Mouse (Mus musculus): ENCODE data around the gene 4930486L24Rik.
"Not testable (repeated sequence)": the region's sequence is repeated elsewhere in the genome, so short reads cannot be mapped to it uniquely, and the experiment has no call there.

The 4930486L24Rik gene

DNA sequence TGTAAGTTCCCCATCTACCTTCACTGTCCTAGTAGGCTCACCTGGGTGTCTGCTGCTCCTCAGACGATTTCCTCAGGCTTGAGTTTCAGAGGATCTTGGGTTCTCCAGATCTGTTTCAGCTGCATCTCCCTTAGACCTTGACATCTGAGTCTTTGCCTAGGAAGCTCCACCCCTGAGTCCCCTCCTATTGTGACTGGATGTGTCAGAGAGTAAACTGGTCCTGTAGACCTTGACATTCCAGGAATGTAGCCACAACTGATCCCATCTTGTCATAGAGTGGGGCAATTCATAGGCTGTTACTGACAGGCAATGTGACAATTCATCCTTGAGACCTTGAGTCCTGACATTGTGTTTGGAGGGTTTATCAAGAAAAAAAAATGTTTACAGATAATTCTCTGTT, at the start of gene 4930486L24Rik:
Gene 4930486L24Rik, minus strand, starts transcription at position 195 of the 400 bp plus-strand sequence.
- DNase-seq (ENCODE audit: low spot score in 2 of 2), result no peak

DNA sequence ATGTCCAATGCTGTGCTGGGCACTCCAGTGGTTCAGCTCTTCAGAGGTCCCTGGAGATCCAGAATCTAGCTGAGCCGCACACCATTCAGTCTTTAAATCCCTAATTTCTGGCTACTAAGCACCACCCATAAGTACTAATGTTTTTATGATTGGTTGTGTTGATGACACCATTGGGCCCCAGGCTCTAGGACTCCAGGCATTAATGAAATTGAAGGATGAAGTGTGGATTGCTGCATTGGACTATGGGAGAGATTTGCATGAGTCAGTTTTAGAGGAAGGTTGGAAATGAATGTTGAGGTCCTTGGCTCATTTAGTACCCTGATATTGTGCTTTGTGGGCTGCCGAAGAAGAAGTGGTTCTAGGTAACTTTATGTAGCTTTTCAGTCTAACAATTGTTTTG, 40.5 kb upstream of the 4930486L24Rik start, which contains the start of gene Tpbpb:
Gene Tpbpb, minus strand, starts transcription at position 101 of the 400 bp plus-strand sequence.
- not testable (repeated sequence) for DNase-seq (ENCODE audit: low spot score in 2 of 2)

DNA sequence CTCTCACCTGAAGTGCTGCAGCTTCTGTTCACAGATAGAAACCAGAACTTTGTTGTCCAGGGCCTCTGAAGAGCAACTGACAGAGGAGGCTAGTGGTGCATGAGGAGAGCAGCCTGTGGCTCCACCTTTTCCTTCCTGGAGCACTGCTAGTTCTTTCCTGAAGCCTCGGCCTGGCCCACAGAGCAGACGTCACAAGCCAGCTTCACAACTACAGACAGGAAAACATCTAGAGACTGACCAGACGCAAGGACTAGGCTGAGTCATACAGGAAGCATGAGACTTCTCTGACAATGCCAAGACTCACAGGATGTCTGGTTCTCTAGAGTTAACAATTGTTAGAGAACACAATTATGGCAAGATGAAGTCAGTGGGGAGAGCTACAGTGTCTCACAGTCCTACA, 33.1 kb upstream of the 4930486L24Rik start, which contains the start of gene Ctla2b:
Gene Ctla2b, minus strand, starts transcription at position 120 of the 400 bp plus-strand sequence.
- peak; percentile 14 to 34 for DNase-seq (ENCODE audit: low spot score in 2 of 2)

DNA sequence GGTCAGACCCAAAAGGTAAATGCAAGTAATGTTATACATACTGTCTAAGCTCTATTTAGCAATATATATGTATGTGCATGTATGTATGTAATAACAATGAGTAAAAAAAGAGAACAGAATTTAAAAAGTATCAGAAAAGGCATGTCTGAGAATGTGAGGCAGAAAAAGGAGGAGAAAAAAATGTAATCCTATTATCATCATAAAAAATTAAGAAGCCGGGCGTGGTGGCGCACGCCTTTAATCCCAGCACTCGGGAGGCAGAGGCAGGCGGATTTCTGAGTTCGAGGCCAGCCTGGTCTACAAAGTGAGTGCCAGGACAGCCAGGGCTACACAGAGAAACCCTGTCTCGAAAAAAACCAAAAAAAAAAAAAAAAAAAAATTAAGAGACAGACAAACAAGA, 32.5 kb upstream of the 4930486L24Rik start, which contains the start of gene Gm49392:
Gene Gm49392, minus strand, starts transcription at position 101 of the 400 bp plus-strand sequence.
- DNase-seq (ENCODE audit: low spot score in 2 of 2), result not testable (repeated sequence)

DNA sequence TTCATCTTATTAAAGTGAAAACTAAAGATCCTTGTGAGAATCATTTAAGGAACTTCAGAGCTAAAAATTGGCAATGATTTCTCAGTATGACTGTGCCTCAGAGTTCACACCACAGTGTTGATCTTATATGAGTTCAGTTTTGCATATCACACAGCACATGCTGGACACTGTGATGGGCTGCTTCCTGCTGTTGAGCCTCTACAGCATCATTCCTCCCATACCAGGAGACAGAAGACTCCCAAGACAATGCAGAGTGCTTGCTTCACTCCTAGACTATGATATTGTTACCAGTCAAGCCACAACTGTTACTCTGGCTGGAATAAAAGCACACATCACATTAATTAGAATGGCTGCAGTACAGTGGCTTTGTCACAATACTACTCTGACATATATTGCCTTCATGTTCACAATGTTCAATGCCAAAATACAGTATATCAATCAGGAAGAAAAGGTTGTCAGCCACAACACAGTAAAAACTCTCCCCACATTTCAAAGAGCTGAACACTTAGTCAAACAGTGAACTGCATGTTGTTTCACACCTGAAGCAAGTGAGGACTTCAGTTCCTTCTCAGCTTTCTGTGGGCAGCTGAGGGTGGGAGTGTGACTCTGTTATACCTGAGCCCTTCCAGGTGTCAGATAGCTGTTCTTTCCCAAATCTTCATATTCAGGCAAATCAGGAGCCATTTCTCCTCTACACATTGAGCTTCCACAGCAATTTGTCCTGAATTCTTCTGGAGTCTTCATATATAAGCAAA, 31.3 kb upstream of the 4930486L24Rik start:
- DNase-seq (ENCODE audit: low spot score in 2 of 2), result no peak

DNA sequence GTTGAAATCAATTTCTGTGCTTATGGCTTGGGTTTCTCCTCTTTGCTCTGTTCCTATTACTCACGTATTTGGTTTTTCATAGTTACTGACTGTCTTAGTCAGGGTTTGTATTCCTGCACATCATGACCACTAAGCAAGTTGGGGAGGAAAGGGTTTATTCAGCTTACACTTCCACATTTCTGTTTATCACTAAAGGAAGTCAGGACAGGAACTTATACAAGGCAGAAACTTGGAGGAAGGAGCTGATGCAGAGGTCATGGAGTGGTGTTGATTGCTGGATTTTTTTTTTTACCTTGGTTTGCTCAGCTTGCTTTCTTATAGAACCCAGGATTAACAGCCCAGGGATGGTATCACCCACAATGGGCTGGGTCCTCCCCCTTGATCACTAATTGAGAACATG, 28.0 kb upstream of the 4930486L24Rik start:
- DNase-seq (ENCODE audit: low spot score in 2 of 2), result no peak

DNA sequence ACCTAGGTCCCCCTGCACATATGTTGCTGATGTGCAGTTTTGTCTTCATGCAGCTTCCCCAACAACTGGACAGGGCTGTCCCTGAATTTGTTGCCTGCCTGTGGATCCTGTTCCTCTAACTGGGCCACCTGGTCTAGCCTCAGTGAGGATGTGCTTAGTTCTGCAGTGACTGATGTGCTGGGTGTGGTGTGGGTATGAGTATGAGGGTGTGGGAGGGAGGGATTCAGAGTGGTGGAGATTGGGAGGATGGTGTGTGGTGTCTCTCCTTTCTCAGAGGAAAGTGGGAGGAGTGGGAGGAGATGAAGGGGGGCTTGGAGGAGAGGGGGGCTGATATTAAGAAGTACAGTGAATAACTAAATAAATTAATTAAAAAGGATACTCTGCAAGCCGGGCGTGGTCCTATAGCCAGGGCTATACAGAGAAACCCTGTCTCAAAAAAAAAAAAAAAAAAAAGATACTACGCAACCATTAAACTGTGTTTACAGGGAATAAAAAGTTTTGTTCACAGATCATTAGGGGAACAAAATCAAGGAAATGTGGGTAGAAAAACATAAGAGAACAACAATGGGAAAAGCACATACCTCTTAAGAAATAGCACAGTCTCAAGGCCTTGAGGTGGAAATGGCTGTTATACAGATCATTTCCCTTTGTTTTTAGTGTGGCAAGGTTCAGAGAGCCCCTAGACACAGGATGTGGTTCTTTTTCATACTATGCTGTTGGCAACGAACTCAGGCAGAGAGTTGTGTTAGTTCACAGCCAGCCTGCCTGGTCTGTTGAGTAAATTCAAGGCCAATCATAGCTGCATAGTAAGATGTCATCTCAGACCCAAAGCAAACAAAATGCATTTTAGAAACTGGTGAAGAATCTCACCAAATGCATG, 15.8 kb downstream of the 4930486L24Rik start:
- DNase-seq (ENCODE audit: low spot score in 2 of 2), result peak; percentile 26 to 38

DNA sequence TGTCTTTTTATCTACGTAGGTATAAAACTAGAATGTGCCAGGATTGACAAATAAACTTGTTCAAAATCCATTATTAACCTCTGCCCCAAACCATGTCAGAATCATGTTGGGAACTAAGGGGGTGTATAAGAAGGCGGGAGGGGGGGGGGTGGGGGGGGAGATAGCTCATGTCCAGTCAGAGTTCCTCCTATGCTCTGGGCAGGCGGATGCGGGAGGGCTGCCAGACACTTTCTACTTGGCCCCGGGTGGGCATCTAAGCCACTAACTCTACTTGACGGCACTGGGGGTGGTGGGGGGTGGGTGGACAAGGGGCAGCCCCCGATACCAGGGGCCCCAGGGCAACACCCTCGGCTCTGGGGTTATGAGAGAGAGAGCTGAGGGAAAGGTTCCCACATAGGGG, 21.1 kb downstream of the 4930486L24Rik start:
- no peak for DNase-seq (ENCODE audit: low spot score in 2 of 2)

DNA sequence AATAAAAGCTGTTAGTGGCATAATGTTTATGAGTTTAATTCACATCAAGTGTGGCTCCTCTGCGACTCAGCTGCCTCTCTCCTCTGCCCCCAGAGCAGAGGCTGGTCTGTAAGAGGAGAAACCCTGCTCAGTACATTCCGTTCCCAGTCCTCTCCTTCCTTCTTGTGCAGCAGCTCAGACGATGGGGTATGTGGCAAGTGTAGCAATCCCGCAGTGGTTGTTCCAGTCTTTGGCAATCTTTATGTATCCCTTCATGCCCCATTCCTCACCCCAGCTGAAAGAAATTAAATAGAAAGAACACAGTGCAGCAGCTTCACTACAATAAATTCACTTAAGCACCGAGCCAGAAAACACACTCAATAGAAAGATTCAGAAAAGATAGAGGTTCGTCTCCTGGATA, 21.6 kb downstream of the 4930486L24Rik start:
- no peak for DNase-seq (ENCODE audit: low spot score in 2 of 2)

DNA sequence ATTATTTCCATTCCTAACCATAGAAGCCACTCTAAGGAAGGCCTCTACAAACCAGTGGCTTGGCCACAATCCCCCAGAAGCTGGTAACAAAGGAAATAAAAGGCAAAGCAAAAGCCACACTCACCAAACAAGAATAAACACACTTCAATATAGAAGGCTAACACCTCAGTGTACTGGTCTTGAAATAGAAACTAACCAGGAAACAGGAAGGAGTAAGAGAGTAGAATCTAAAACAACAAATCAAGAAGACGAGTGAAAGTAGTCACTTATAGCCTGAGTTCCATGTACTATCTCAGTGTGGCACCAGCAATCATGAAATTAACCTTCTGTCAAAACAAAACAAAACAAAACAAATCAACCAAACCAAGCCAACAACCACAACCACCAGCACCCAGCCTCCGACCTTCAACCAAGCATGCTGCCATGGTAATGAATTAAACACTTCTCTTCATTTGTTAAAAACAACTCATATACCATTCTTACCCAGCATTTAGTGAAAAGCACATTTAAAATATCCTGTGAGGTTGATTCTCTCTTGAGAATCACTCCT, 24.8 kb downstream of the 4930486L24Rik start:
- DNase-seq (ENCODE audit: low spot score in 2 of 2), result no peak

DNA sequence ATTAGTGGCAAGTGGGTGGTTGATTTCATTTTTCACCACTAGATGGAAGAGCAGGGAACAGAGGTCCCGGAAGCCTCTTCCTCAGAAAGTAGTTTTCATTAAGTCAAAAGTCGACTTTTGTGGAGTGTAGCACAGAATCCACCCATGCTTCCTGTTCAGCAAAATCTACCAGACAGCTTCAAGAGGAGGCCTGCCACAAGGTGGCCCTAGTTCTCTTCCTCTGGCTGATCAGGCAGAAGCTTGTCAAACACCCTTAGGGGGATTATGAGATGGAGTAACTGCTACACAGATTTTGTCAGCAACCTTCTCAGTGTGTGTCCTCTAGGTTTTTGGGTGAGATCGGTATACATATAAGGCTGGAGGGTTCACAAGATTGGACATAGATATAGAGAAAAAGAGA, 38.2 kb downstream of the 4930486L24Rik start:
- DNase-seq (ENCODE audit: low spot score in 2 of 2), result peak in 1 of 2 experiments; percentile 14

DNA sequence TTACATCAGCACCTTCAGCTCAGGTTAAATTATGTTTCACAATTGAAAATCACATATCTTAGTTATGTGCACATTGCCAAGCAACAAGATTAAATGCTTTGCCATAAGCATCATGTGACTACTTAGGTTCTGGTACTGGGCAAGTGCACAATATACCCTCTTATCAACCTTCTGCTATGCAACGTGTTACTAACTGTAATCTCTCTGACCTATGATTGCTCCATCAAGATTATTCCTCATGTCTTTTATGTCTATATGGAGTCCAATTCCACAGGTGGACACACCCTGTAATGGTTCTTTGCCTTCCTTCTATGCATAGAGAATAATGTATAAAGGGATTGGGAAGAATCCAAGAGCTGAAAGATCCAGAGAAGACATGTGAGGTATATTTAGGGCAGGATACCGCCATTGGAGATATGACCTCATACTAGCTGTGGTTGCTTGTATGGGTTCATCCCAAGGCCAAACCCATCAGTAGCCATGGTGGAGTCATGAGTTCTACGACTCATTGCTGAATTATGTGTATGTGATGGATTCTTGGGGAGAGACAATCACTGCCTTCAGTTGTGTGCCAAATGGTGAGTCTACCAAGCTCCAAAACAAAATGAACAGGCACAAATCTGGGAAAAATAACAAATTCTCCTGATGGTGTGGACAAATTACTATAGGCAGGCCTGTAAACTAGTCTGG, 43.6 kb downstream of the 4930486L24Rik start:
- DNase-seq (ENCODE audit: low spot score in 2 of 2), result no peak

DNA sequence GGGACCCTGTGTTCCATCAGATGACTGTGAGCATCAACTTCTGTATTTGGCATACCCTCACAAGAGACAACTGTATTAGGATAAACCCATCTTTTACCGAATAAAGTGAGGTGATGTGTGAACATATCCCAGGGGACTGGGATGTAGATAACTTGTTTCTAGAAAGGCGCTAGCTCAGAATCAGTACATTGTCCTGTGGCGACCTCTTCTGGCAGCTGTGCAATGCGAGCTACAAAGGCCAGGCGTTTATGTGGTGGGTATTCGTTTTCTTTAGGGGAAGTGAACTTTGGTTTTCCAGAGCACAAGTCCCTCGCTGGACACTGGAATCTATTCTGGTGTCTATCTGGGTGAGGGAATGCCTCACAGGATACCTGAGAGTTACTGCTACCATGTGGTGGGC, 44.8 kb downstream of the 4930486L24Rik start:
- DNase-seq (ENCODE audit: low spot score in 2 of 2), result no peak

DNA sequence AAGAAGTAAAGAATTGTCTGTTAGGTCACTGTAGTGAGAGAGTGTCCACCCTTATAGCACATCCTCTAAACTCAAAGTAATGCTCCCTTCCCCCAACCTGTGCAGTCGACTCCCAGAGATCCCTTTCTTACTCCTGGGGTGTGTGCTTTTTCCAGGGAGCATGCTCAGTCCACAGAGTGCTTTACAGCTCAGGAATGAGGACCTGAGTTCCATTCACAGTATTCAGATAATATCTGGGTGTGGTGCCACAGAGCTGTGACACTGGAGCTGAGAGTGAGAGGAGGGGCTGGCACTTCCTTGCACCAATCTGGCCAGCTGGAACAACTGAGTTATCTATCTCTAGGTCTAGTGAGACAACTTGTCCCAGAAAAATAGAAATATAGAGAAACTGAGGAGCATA, 50.6 kb downstream of the 4930486L24Rik start:
- no peak for DNase-seq (ENCODE audit: low spot score in 2 of 2)

DNA sequence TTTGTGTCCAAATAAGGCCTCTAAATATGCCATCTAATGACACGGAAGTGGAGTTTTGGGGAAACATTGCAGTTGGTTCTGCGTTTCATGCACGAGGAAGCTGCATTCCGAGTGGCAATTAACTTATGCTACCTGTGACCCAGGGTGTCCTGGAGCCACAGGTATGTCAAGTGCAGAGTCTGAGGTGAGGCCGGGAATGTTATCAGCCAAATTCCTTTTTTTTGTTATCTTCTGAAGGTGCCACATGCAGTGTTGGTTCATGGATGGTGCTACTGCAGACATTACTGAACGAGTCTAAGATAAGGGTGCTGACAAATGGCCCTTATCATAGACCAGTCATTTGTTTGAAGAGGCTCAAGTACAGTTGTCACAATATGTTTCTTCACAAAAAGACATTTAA, 51.5 kb downstream of the 4930486L24Rik start:
- no peak for DNase-seq (ENCODE audit: low spot score in 2 of 2)

DNA sequence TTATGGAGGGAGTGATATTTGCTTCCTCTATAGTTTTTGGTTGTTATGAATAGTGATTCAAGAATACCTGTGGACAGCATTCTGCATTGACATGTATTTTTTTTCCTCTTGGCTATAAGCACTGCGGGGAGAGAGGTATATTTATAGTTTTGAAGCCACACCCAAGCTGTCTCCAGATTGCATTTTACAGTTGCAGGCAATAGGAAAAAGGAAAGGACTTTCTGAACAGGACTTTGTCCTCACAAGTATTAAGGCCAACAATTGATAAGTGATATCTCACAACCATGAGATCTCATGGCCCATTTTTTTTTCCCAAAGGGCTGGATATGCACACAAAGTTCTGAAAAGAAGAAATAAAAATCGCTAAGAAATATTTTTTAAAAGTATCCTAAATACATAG, 54.6 kb downstream of the 4930486L24Rik start:
- no peak for DNase-seq (ENCODE audit: low spot score in 2 of 2)

DNA sequence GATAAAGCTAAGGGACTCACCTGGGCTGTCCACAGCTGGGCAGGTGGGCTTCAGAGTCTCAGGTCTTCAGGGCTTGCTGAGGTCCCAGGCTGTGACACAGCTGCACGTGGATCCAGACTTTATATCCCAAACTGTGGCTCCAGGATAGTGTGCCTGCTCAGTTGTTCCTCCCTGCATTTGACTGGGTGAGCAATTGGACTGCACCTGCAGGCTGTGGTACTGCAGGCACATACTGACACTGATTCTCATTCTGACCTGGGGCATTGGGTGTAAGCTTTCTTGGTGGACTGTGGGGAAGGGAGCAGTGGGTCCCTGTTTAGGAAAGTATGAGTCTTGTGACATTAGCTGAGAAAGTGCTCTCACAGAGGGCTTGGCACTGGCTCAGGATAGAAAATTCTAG, 61.5 kb downstream of the 4930486L24Rik start, which contains the start of gene Ctsll3:
Gene Ctsll3, minus strand, starts transcription at position 101 of the 400 bp plus-strand sequence.
- no peak for DNase-seq (ENCODE audit: low spot score in 2 of 2)

All from spleen, postnatal 36 days (tissue).